Mouse (Mus musculus) E14TG2a.4 (cell line): ENCODE results near the gene Fndc8.

ENCODE experiments used
- CTCF ChIP-seq: conservative IDR thresholded peaks from 2 replicates; pipeline ENCODE4 v1.5.1; 2014; ENCODE audit warnings: low read length
- NANOG ChIP-seq: IDR thresholded peaks from 2 replicates; pipeline ENCODE4 v1.6.1; 2014; ENCODE audit warnings: borderline replicate concordance, low read length, mixed read lengths

DNA sequence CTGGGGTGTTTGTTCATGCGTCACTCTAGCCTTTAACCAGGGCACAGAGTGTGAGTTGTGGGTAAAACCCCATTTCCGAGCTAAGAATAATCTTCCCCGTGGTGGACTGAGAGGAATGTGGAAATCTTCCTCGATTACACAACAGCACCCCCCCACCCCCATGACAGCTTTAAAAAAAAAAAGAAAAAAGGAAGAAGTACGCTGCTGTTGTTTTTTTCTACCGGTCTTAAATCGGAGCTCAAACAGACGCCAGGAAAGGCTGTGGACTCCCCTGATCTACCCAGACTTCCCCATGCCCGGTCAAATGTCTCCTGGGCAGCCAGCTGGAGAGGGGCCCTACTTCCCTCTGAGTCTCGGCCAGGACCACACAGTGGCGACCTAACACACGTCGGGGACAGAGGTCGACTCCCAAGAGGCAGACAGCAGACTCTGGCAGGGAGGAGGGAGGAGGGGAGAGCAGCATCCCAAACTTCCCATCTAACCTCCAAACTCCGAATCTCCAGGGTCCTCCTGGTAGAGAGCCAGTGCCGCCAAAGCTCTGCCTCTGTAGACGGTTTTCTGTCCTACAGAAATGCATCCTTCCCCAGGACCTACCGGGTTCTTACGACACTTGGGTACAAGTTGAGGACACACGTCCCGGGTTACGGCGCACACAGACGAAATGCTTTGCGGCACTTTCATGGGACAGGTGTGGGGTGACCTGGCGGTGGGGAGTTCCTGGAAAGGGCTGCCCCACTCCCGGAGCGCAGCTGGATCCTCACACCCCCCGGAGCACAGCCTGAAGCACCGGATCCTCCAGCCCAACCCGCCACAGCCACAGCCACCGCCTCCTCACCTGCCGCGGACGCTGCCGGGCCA lies 21.5 kb upstream of the Fndc8 start:
- TF ChIP-seq CTCF (no peak), NANOG (no peak)
